Mouse (Mus musculus) kidney, embryonic 16.5 days (tissue): ENCODE results near the gene Arpc4. TPM values are rescaled to one million over a fixed set of nuclear protein-coding genes. Genes with fewer than 3 reads are reported as not detected.

ENCODE experiments used
- ATAC-seq: fragments of 200-750 bp; cut with Nextera tagmentation; 2 replicates; pipeline ENCODE4 v1.8.0; 2017; ENCODE audit warnings: moderate TSS enrichment; ENCODE audit not compliant: low FRiP score, low TSS enrichment
- H3K27ac ChIP-seq: fragments of 300-500 bp; sonication (generic); 2 replicates; pipeline ENCODE4 v1.5.1; 2014; ENCODE audit warnings: low read length
- H3K27me3 ChIP-seq: fragments of 300-500 bp; sonication (generic); 2 replicates; pipeline ENCODE4 v1.6.1; 2014; ENCODE audit warnings: low read length, control low read depth, mixed read lengths; ENCODE audit not compliant: insufficient read depth
- H3K36me3 ChIP-seq: fragments of 300-500 bp; sonication (generic); 2 replicates; pipeline ENCODE4 v1.6.1; 2014; ENCODE audit warnings: low read length, control low read depth, mixed read lengths; ENCODE audit not compliant: insufficient read depth
- H3K4me1 ChIP-seq: fragments of 300-500 bp; sonication (generic); 2 replicates; pipeline ENCODE4 v1.6.1; 2014; ENCODE audit warnings: low read length, control low read depth, mixed read lengths; ENCODE audit not compliant: insufficient read depth
- H3K4me2 ChIP-seq: fragments of 300-500 bp; sonication (generic); replicated peaks from 2 replicates; pipeline ENCODE4 v1.6.1; 2014; ENCODE audit warnings: low read depth, low read length
- H3K4me3 ChIP-seq: fragments of 300-500 bp; sonication (generic); 2 replicates; pipeline ENCODE4 v1.5.1; 2014; ENCODE audit warnings: mild to moderate bottlenecking, low read length
- H3K9ac ChIP-seq: fragments of 300-500 bp; sonication (generic); replicated peaks from 2 replicates; pipeline ENCODE4 v1.6.1; 2014; ENCODE audit warnings: low read length
- H3K9me3 ChIP-seq: fragments of 300-500 bp; sonication (generic); 2 replicates; pipeline ENCODE4 v1.6.1; 2016; ENCODE audit warnings: low read length, control low read depth
- WGBS: fragments of 180-500 bp; shearing (Covaris S2); extraction: QIAGEN DNeasy Blood & Tissue Kit; methylation state at CpG from one replicate; pipeline ENCODE4 v1.1.7; 2014; 5-methylcytosine and 5-hydroxymethylcytosine counted together
- polyA plus RNA-seq: library from polyadenylated mRNA; unstranded; fragments of >200 nt; fragmentation: Nextera tagmentation; extraction: Ambion mirVana; gene quantifications from 2 replicates; pipeline ENCODE4 v1.2.1, GENCODE M21; 2015

The Arpc4 gene
- polyA plus RNA-seq, 1 experiment from 2014 or later = 410 TPM

DNA sequence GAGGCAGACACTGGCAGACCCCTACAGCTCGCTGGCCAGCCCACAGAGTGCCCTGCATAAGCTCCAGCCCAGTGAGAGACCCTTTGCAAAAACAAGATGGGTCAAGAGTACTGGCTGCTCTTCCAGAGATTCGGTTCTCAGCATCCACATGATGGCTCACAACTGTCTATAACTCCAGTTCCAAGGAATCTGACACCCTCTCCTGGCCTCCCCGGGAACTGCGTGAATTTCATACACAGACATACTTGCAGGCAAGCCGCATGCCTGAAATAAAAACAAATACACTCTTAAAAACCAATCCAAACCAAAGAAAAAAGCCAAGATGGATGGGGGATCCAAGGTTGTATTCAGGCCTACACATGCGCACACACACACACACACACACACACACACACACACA, 17.6 kb downstream of the Arpc4 start:
- no peak for ATAC-seq
- H3K27ac ChIP-seq = no peak overlapping the region
- H3K36me3 ChIP-seq = peaks cover 7% of the 10 kb centered on the region; the same call in 1 of the 2 replicates
- no peak overlapping the region for H3K4me2 ChIP-seq
- no peak overlapping the region for H3K9ac ChIP-seq
- H3K9me3 ChIP-seq = no peaks in the 10 kb centered on the region
- 94% methylated on average over 6 of the region's 6 CpGs for WGBS
- no peaks in the 10 kb centered on the region for H3K27me3 ChIP-seq
- peaks cover 12% of the 10 kb centered on the region; the same call in 1 of the 2 replicates for H3K4me1 ChIP-seq
- H3K4me3 ChIP-seq = no peak overlapping the region

DNA sequence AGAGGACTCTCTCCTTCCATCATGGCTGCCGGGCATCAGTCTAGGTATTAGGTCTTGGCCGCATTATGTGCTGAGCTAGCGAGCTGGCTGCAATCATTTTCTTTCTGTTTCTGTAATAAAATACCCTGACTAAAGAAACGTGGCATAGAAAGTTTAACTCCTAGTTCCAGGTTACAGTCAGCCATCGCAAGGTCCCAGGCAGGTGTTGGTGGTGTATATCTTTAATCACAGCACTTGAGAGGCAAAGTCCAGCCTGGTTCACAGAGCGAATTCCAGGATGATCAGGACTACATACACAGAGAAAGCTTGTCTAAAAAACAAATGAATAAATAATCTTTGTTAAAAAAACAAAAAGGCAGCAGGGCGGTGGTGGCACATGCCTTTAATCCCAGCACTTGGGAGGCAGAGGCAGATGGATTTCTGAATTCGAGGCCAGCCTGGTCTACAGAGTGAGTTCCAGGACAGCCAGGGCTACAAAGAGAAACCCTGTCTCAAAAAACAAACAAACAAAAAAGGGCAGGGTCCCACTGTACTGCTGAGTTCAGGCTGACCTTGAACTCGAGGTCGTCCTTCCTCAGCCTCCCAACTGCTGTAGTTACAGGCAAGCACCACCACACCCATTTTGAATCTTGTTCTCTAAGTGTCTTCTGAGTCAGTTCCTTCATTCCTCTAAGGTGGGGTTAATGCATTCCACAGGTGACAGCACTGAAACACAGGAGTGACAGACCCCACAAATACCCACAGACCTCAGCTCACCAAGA, 18.5 kb downstream of the Arpc4 start:
- ATAC-seq = no peak
- Histone ChIP-seq H3K27ac (no peak overlapping the region), H3K4me3 (no peak overlapping the region), H3K9ac (no peak overlapping the region), H3K9me3 (no peaks in the 10 kb centered on the region), H3K4me1 (peaks cover 12% of the 10 kb centered on the region; the same call in 1 of the 2 replicates), H3K36me3 (peaks cover 6% of the 10 kb centered on the region; the same call in 1 of the 2 replicates), H3K4me2 (no peak overlapping the region), H3K27me3 (no peaks in the 10 kb centered on the region)
- 83% methylated on average over 10 of the region's 10 CpGs for WGBS

DNA sequence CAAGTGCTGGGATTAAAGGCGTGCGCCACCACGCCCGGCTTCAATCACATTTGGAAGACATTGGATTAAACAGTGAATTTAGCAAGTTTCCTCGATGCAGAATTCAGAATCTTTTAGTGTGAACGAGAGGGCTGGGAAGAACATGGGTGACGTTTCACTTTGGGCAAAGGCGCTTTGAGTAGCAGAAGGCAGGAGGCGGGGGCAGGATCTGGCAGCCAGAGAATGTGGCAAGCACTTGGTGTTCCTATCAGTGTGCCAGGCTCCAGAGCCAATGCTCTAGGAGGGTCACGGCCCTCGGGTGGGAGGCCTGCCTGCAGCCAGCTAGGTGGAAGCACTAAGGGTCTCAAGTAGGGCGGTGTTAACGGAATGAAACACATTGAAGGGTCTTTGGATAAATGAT, 24.2 kb downstream of the Arpc4 start:
- Histone ChIP-seq H3K27ac (no peak overlapping the region), H3K27me3 (no peaks in the 10 kb centered on the region), H3K4me2 (no peak overlapping the region), H3K4me3 (no peak overlapping the region), H3K9ac (no peak overlapping the region), H3K4me1 (no peaks in the 10 kb centered on the region), H3K36me3 (0 out of 2 replicates have a peak, but pooled peaks cover 4% of the 10 kb centered on the region), H3K9me3 (no peaks in the 10 kb centered on the region)
- WGBS = 90% methylated on average over 13 of the region's 13 CpGs
- no peak for ATAC-seq

DNA sequence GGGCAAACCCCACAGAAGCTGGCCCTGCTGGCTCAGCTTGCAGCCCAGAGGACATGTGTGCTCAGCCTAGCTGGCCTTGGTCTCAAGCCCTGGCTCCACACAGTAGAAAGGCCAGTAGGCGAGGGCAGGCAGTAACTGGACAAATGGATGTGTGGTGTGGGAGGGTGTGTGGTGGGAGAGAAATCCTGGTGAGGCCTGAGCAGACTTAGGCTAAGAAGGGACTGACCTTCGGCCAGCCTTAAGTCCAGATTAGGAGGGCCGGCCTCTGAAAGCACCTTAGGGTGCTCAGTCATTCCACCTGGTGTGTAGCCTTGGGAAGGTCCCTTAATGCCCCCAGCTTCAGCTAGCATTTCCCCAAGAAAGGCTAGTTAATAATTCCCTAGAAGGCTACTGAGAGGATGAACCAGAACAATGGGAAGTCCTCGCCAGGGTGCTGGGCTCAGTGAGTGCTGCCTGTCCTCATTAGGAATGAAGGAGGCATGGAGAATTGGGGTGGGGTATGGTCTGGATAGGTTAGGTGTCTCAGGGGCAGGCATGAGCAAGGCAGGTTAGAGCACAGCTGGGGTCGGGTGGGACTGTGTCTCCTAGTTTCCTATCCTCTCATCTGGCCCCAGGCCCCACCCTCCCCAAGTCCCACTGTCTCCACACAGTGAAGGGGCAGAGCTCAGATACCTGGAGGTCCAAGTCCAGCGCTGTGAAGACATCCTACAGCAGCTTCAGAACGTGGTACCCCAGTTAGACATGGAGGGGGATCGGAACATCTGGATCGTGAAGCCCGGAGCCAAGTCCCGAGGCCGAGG, 26.9 kb downstream of the Arpc4 start:
- no peak overlapping the region for H3K4me2 ChIP-seq
- 0 out of 2 replicates have a peak, but pooled peaks cover 4% of the 10 kb centered on the region for H3K36me3 ChIP-seq
- no peaks in the 10 kb centered on the region for H3K4me1 ChIP-seq
- H3K4me3 ChIP-seq = no peak overlapping the region
- H3K9me3 ChIP-seq = no peaks in the 10 kb centered on the region
- H3K27ac ChIP-seq = peak overlapping the region; percentile 17; the same call in 1 of the 2 replicates
- H3K27me3 ChIP-seq = no peaks in the 10 kb centered on the region
- peak; percentile 71 for ATAC-seq
- no peak overlapping the region for H3K9ac ChIP-seq
- WGBS = 72% methylated on average over 12 of the region's 12 CpGs

- 82% methylated on average over 6 of the region's 6 CpGs for WGBS
- no peaks in the 10 kb centered on the region for H3K4me1 ChIP-seq
These were observed 27.6 kb downstream of the Arpc4 start for GRCm38 (mm10) chr6:113405483-113405882.

GRCm38 (mm10) chr6:113406683-113407082, 28.8 kb downstream of the Arpc4 start:
- H3K27ac ChIP-seq = no peak overlapping the region
- ATAC-seq = no peak
- no peak overlapping the region for H3K4me3 ChIP-seq
- H3K9ac ChIP-seq = no peak overlapping the region
- WGBS = 72% methylated on average over 9 of the region's 9 CpGs
- H3K4me2 ChIP-seq = no peak overlapping the region
- H3K4me1 ChIP-seq = no peaks in the 10 kb centered on the region
- 0 out of 2 replicates have a peak, but pooled peaks cover 4% of the 10 kb centered on the region for H3K36me3 ChIP-seq
- no peaks in the 10 kb centered on the region for H3K27me3 ChIP-seq
- no peaks in the 10 kb centered on the region for H3K9me3 ChIP-seq

More at GRCm38 (mm10) chr6:113405483-113405882, 27.6 kb downstream of the Arpc4 start:
- H3K4me3 ChIP-seq = no peak overlapping the region
- no peak overlapping the region for H3K9ac ChIP-seq
- no peaks in the 10 kb centered on the region for H3K27me3 ChIP-seq
- no peaks in the 10 kb centered on the region for H3K9me3 ChIP-seq
- H3K4me2 ChIP-seq = no peak overlapping the region
- 0 out of 2 replicates have a peak, but pooled peaks cover 4% of the 10 kb centered on the region for H3K36me3 ChIP-seq
- H3K27ac ChIP-seq = no peak overlapping the region
- ATAC-seq = no peak

DNA sequence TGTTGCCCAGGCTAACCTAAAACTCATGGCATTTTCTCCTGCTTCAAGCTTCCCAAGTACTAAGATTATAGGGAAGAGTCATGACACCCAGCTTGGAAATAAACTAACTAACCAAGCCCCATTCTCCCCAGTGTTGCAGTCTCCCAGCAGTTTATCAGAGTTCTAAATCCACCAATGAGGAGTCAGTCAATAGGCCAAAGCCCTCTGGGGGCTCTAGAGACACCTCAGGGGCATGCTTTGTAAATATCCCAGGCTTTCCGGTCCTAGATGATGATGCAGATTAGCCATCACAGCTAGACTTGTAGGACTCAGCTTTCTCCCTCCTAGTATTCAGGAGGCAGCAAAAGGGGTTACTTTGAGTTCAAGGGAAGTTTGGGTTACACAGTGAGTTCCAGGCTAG, 32.1 kb downstream of the Arpc4 start:
- no peaks in the 10 kb centered on the region for H3K4me1 ChIP-seq
- H3K9ac ChIP-seq = no peak overlapping the region
- no peaks in the 10 kb centered on the region for H3K9me3 ChIP-seq
- WGBS = 62% methylated on average over 1 of the region's 1 CpGs
- no peak overlapping the region for H3K4me2 ChIP-seq
- H3K27ac ChIP-seq = no peak overlapping the region
- H3K36me3 ChIP-seq = peaks cover 9% of the 10 kb centered on the region
- no peak for ATAC-seq
- H3K27me3 ChIP-seq = no peaks in the 10 kb centered on the region
- H3K4me3 ChIP-seq = no peak overlapping the region

GRCm38 (mm10) chr6:113416416-113416815, 38.5 kb downstream of the Arpc4 start:
- ATAC-seq = no peak
- no peaks in the 10 kb centered on the region for H3K27me3 ChIP-seq
- no peak overlapping the region for H3K4me3 ChIP-seq
- no peak overlapping the region for H3K27ac ChIP-seq
- H3K4me2 ChIP-seq = no peak overlapping the region
- 89% methylated on average over 5 of the region's 5 CpGs for WGBS
- no peaks in the 10 kb centered on the region for H3K9me3 ChIP-seq
- no peak overlapping the region for H3K9ac ChIP-seq
- H3K36me3 ChIP-seq = peaks cover 14% of the 10 kb centered on the region
- H3K4me1 ChIP-seq = peaks cover 14% of the 10 kb centered on the region

DNA sequence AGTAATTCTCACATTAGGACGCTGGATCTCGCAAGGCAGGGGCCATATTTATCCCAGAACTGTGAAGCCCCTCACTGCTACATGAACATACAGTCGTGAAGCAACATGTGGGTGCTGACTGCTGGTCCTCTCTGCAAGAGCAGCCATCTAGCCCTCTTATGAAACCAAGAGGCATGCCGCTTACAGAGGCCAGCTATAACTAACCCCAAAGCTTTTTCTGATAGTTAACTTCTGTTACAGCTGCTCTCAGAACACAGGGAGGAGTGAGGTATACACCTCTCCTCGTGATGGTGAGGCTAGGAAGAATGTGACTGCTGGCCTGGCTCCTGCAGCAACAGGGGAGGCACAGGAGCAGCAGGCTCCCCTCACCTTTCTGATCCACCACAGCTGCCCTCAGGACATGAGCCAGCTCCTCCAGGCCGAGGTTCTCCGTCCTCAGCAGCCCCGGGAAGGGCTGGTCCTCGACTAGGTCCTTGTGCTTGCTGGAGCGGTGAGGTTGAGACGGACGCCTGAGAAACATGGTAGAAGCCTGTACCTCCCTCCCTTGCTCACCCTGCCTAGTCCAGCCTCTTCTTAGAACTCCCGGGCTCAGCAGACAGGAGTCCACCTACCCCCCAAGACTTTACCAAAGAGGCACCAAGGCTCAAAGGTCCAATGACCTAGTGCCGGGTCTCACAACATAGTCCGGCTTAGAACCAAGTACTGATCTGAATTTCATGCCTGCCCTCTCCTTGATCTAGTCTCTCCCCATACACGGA, 40.7 kb downstream of the Arpc4 start:
- ATAC-seq = peak; percentile 63
- Histone ChIP-seq H3K27me3 (no peaks in the 10 kb centered on the region), H3K4me1 (peaks cover 14% of the 10 kb centered on the region), H3K4me2 (peak overlapping the region; percentile 63), H3K9me3 (no peaks in the 10 kb centered on the region), H3K4me3 (peak overlapping the region; percentile 65), H3K9ac (peak overlapping the region; percentile 81), H3K36me3 (peaks cover 14% of the 10 kb centered on the region), H3K27ac (peak overlapping the region; percentile 70)
- 9% methylated on average over 16 of the region's 16 CpGs for WGBS
